Mouse (Mus musculus) G1E (cell line): ENCODE data around the gene Trim69. TPM values are rescaled to one million over a fixed set of nuclear protein-coding genes. Genes with fewer than 3 reads are reported as not detected.
A peak's percentile ranks its signal among the peaks of the same experiment; 100 is the strongest.
"Not testable (repeated sequence)": the region's sequence is repeated elsewhere in the genome, so short reads cannot be mapped to it uniquely, and the experiment has no call there.

ENCODE experiments used
- ATAC-seq: 2 replicates; pipeline ENCODE4 v1.8.0; 2016; ENCODE audit warnings: mild to moderate bottlenecking; ENCODE audit not compliant: insufficient number of reproducible peaks, poor library complexity, low FRiP score, severe bottlenecking; ENCODE audit errors: extremely low read depth
- DNase-seq: peaks from one replicate; pipeline ENCODE4 v3.0.0; 2012; ENCODE audit warnings: low spot score
- H3K27me3 ChIP-seq: 2 replicates; pipeline ENCODE4 v1.6.1; 2012; ENCODE audit warnings: mild to moderate bottlenecking, low read length, inconsistent platforms; ENCODE audit not compliant: insufficient read depth
- H3K36me3 ChIP-seq: replicated peaks from 2 replicates; pipeline ENCODE3; 2012; ENCODE audit warnings: mild to moderate bottlenecking, inconsistent platforms
- H3K4me1 ChIP-seq: 2 replicates; pipeline ENCODE4 v1.6.1; 2012; ENCODE audit warnings: low read depth, low read length, inconsistent platforms, mixed read lengths; ENCODE audit not compliant: insufficient read depth
- H3K4me3 ChIP-seq: 2 replicates; pipeline ENCODE4 v1.5.1; 2012; ENCODE audit warnings: low read depth, mild to moderate bottlenecking, inconsistent platforms, low read length, moderate library complexity, mixed read lengths
- H3K9me3 ChIP-seq: replicated peaks from 2 replicates; pipeline ENCODE4 v1.6.1; 2012; ENCODE audit warnings: inconsistent platforms
- CTCF ChIP-seq: IDR thresholded peaks from 2 replicates; pipeline ENCODE4 v1.5.1; 2012; ENCODE audit warnings: low read depth, low read length, inconsistent platforms, mixed read lengths
- GATA1 ChIP-seq: IDR thresholded peaks from 2 replicates; pipeline ENCODE4 v1.6.1; 2012; ENCODE audit warnings: borderline replicate concordance, low read length, inconsistent platforms, mixed read lengths
- GATA2 ChIP-seq: IDR thresholded peaks from 2 replicates; pipeline ENCODE4 v1.6.1; 2012; ENCODE audit warnings: low read depth, low read length, inconsistent platforms, borderline replicate concordance
- POLR2AphosphoS5 ChIP-seq: IDR thresholded peaks from 2 replicates; pipeline ENCODE4 v1.6.1; 2012; ENCODE audit warnings: low read depth, low read length, inconsistent platforms; ENCODE audit not compliant: insufficient replicate concordance
- TAL1 ChIP-seq: conservative IDR thresholded peaks from 2 replicates; pipeline ENCODE4 v1.6.1; 2012; ENCODE audit warnings: low read depth, low read length, inconsistent platforms, mixed read lengths
- polyA plus RNA-seq: library from polyadenylated mRNA; stranded (reverse); fragments of >175 nt; gene quantifications from 2 replicates; pipeline ENCODE4 v1.2.3, GENCODE M21; 2012
- total RNA-seq, 2 experiments: library from RNA; stranded (forward) in 1 of 2; stranded (reverse) in 1 of 2; fragments of 200-1000 nt in 1 of 2; fragments of >200 nt in 1 of 2; fragmentation: Nextera tagmentation in 1 of 2; gene quantifications; 2 replicates each; pipeline ENCODE4 v1.2.3; 2014 to 2017

Trim69 gene
- total and polyA plus RNA-seq, 3 experiments = not detected

GRCm38 (mm10) chr2:122210534-122211228, 50.2 kb downstream of the Trim69 start:
- no peak for ATAC-seq
- H3K36me3 ChIP-seq = no peaks in the 10 kb centered on the region
- peaks cover 6% of the 10 kb centered on the region; the same call in 1 of the 2 replicates for H3K4me1 ChIP-seq
- no peak for DNase-seq
- H3K4me3 ChIP-seq = no peak overlapping the region
- TF ChIP-seq CTCF (no peak), GATA2 (no peak), TAL1 (no peak), GATA1 (no peak), POLR2AphosphoS5 (no peak)
- no peaks in the 10 kb centered on the region for H3K9me3 ChIP-seq
- no peaks in the 10 kb centered on the region for H3K27me3 ChIP-seq

DNA sequence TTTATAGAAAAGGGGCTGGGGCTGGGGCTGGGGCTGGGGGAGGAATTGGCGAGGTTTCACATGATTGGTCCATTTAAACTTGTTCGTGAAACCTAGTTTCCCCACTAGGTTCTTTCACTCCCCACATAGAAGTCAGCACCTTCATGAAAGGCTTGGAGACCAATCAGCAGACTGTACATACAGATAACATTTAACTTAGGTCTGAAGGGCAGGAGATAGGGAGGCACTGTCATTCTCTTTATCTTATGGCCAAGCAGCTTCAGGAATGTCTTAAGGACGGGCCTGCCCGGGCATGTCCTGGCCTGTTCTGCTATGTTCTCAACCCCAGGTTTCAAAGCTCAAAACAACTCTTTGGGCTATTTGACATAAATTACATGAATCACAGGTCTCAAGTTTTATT, 56.6 kb downstream of the Trim69 start:
- not testable (repeated sequence) for H3K36me3 ChIP-seq, ATAC-seq, DNase-seq, H3K27me3 ChIP-seq, H3K9me3 ChIP-seq, H3K4me3 ChIP-seq
- peaks cover 26% of the 10 kb centered on the region for H3K4me1 ChIP-seq

GRCm38 (mm10) chr2:122218234-122218633, 57.7 kb downstream of the Trim69 start:
- ATAC-seq = no peak
- Histone ChIP-seq H3K9me3 (peaks cover 3% of the 10 kb centered on the region), H3K27me3 (no peaks in the 10 kb centered on the region), H3K4me3 (no peak overlapping the region), H3K4me1 (peaks cover 35% of the 10 kb centered on the region), H3K36me3 (no peaks in the 10 kb centered on the region)
- no peak for DNase-seq
- TF ChIP-seq GATA2 = no peak
- no peak for TF ChIP-seq TAL1
- TF ChIP-seq POLR2AphosphoS5 = no peak
- no peak for TF ChIP-seq CTCF
- TF ChIP-seq GATA1 = no peak

GRCm38 (mm10) chr2:122221378-122221777, 60.9 kb downstream of the Trim69 start:
- ATAC-seq (peak; percentile 36), DNase-seq (no peak)
- Histone ChIP-seq H3K27me3 (no peaks in the 10 kb centered on the region), H3K4me1 (peaks cover 47% of the 10 kb centered on the region), H3K9me3 (peaks cover 3% of the 10 kb centered on the region), H3K36me3 (no peaks in the 10 kb centered on the region), H3K4me3 (no peak overlapping the region)
- TF ChIP-seq TAL1 = no peak
- no peak for TF ChIP-seq POLR2AphosphoS5
- no peak for TF ChIP-seq GATA1
- no peak for TF ChIP-seq GATA2
- TF ChIP-seq CTCF = no peak

DNA sequence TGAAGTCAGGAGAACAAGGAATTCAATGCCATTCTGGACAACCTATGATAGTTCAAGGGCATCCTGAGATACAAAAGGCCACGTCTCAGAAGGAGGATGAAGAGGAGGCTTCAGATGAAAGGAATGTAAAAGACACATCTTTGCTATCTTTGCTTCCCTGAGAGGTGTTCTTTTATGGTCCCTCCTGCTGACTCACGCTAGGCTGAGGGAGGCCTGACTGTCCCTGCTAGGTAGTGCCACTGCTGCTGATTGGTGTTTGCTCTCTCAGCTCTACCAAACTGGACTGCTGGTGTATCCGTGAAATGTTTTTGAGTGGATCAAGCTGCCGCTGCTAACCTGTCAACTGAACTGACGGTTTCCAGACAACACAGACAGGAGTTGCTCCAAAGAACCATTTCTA, 61.3 kb downstream of the Trim69 start:
- no peaks in the 10 kb centered on the region for H3K27me3 ChIP-seq
- ATAC-seq (peak; percentile 58), DNase-seq (no peak)
- peaks cover 50% of the 10 kb centered on the region for H3K4me1 ChIP-seq
- peak overlapping the region; percentile 48; the same call in 1 of the 2 replicates for H3K4me3 ChIP-seq
- H3K36me3 ChIP-seq = no peaks in the 10 kb centered on the region
- H3K9me3 ChIP-seq = no peaks in the 10 kb centered on the region
- TF ChIP-seq TAL1 (no peak), GATA1 (no peak), POLR2AphosphoS5 (no peak), CTCF (no peak), GATA2 (no peak)

DNA sequence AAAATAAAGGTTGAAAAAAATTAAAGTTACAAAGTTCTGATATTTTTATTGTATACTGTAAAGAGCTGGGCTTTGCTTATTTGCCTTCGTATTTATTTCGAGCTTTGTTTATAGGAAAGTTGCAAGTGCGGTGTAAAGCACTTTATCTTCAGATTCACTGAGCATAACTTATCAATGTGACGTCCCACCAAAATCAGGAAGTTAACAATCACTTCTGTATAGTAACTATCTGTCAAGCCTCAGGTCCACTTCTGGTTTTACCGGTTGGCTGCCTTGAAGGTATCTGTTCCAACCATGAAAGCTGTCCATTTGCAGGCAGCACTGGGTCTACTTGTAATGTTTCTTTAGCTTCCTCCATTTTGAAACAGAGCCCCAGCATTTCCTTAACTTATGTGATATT, 61.8 kb downstream of the Trim69 start:
- no peaks in the 10 kb centered on the region for H3K27me3 ChIP-seq
- H3K4me1 ChIP-seq = peaks cover 54% of the 10 kb centered on the region
- peak; percentile 62 for ATAC-seq
- TF ChIP-seq TAL1 (no peak), GATA1 (no peak), POLR2AphosphoS5 (no peak), GATA2 (no peak), CTCF (no peak)
- no peak for DNase-seq
- no peaks in the 10 kb centered on the region for H3K9me3 ChIP-seq
- no peak overlapping the region; the same call in 1 of the 2 replicates for H3K4me3 ChIP-seq
- no peaks in the 10 kb centered on the region for H3K36me3 ChIP-seq

DNA sequence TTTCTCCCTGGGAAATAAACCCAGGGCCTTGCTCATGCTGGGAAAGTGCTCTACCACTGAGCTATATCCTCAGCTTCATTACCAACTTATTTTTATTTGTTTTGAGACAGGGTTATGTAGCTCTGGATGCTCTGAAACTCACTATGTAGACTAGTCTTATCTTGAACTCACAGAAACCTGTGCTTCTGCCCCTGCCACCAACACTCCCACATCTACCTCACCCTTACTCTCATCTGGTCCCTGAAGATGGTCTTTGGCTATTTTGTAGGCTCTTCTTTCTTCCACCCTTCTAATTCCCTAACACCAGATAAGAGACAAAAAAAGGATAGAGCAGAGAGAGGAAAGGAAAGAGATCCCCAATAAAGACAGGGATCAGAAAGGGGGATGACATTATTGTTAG, 63.2 kb downstream of the Trim69 start:
- TF ChIP-seq CTCF (no peak), POLR2AphosphoS5 (no peak), GATA2 (no peak), TAL1 (no peak), GATA1 (no peak)
- ATAC-seq = no peak
- Histone ChIP-seq H3K4me1 (peaks cover 51% of the 10 kb centered on the region), H3K4me3 (no peak overlapping the region), H3K27me3 (no peaks in the 10 kb centered on the region), H3K9me3 (no peaks in the 10 kb centered on the region), H3K36me3 (no peaks in the 10 kb centered on the region)
- no peak for DNase-seq

Other genes with a start within 250 kb of the Trim69 start
- 107 and 137 TPM in 2 replicates for gene Ctdspl2, start 204.7 kb upstream of the Trim69 start, total RNA-seq (2014; fragmentation: Nextera tagmentation)
- 75.4 and 79.1 TPM in 2 replicates for gene Ctdspl2, start 204.7 kb upstream of the Trim69 start, total RNA-seq (2017)
- gene Ctdspl2, start 204.7 kb upstream of the Trim69 start, polyA plus RNA-seq = 3.7 and 5.3 TPM in 2 replicates
- not detected in 2 replicates for gene Mageb3, start 204.6 kb upstream of the Trim69 start, total RNA-seq (2014; fragmentation: Nextera tagmentation)
- 0.27 and 0.29 TPM in 2 replicates for gene Mageb3, start 204.6 kb upstream of the Trim69 start, total RNA-seq (2017)
- 0.03 TPM in 1 of 2 replicates, not detected in the other for gene Mageb3, start 204.6 kb upstream of the Trim69 start, polyA plus RNA-seq
- 23.0 and 27.0 TPM in 2 replicates for gene Eif3j1, start 132.2 kb upstream of the Trim69 start, total RNA-seq (2014; fragmentation: Nextera tagmentation)
- 8.4 and 9.5 TPM in 2 replicates for gene Eif3j1, start 132.2 kb upstream of the Trim69 start, total RNA-seq (2017)
- 35.5 and 95.2 TPM in 2 replicates for gene Eif3j1, start 132.2 kb upstream of the Trim69 start, polyA plus RNA-seq
- 10.4 and 15.5 TPM in 2 replicates for gene Spg11, start 42.3 kb upstream of the Trim69 start, total RNA-seq (2014; fragmentation: Nextera tagmentation)
- 9.9 and 10.7 TPM in 2 replicates for gene Spg11, start 42.3 kb upstream of the Trim69 start, total RNA-seq (2017)
- 1.1 TPM in 2 replicates for gene Spg11, start 42.3 kb upstream of the Trim69 start, polyA plus RNA-seq
- 996 and 1,120 TPM in 2 replicates for gene B2m, start 13.0 kb upstream of the Trim69 start, total RNA-seq (2014; fragmentation: Nextera tagmentation)
- gene B2m, start 13.0 kb upstream of the Trim69 start, total RNA-seq (2017) = 2,007 and 2,025 TPM in 2 replicates
- gene B2m, start 13.0 kb upstream of the Trim69 start, polyA plus RNA-seq = 28.8 and 29.6 TPM in 2 replicates
- 1.1 and 1.9 TPM in 2 replicates for gene Patl2, start 25.5 kb downstream of the Trim69 start, total RNA-seq (2014; fragmentation: Nextera tagmentation)
- 13.7 and 14.5 TPM in 2 replicates for gene Patl2, start 25.5 kb downstream of the Trim69 start, total RNA-seq (2017)
- gene Patl2, start 25.5 kb downstream of the Trim69 start, polyA plus RNA-seq = 0.04 and 0.09 TPM in 2 replicates
- gene Terb2, start 25.6 kb downstream of the Trim69 start, total RNA-seq (2014; fragmentation: Nextera tagmentation) = not detected in 2 replicates
- not detected in 2 replicates for gene Terb2, start 25.6 kb downstream of the Trim69 start, total RNA-seq (2017)
- gene Terb2, start 25.6 kb downstream of the Trim69 start, polyA plus RNA-seq = not detected in 2 replicates
- gene Sord, start 74.0 kb downstream of the Trim69 start, total RNA-seq (2014; fragmentation: Nextera tagmentation) = 211 and 213 TPM in 2 replicates
- 230 and 241 TPM in 2 replicates for gene Sord, start 74.0 kb downstream of the Trim69 start, total RNA-seq (2017)
- 91.7 and 102 TPM in 2 replicates for gene Sord, start 74.0 kb downstream of the Trim69 start, polyA plus RNA-seq
- not detected in 2 replicates for gene Duox2, start 137.7 kb downstream of the Trim69 start, total RNA-seq (2014; fragmentation: Nextera tagmentation)
- gene Duox2, start 137.7 kb downstream of the Trim69 start, total RNA-seq (2017) = 0.16 TPM in 1 of 2 replicates, not detected in the other
- not detected in 2 replicates for gene Duox2, start 137.7 kb downstream of the Trim69 start, polyA plus RNA-seq
- gene Duoxa2, start 138.2 kb downstream of the Trim69 start, total RNA-seq (2014; fragmentation: Nextera tagmentation) = not detected in 2 replicates
- gene Duoxa2, start 138.2 kb downstream of the Trim69 start, total RNA-seq (2017) = 0.16 TPM in 1 of 2 replicates, not detected in the other
- gene Duoxa2, start 138.2 kb downstream of the Trim69 start, polyA plus RNA-seq = not detected in 2 replicates
- gene Duoxa1, start 153.0 kb downstream of the Trim69 start, total RNA-seq (2014; fragmentation: Nextera tagmentation) = not detected in 2 replicates
- 0.11 TPM in 1 of 2 replicates, not detected in the other for gene Duoxa1, start 153.0 kb downstream of the Trim69 start, total RNA-seq (2017)
- not detected in 2 replicates for gene Duoxa1, start 153.0 kb downstream of the Trim69 start, polyA plus RNA-seq
- gene Duox1, start 155.0 kb downstream of the Trim69 start, total RNA-seq (2014; fragmentation: Nextera tagmentation) = not detected in 2 replicates
- gene Duox1, start 155.0 kb downstream of the Trim69 start, total RNA-seq (2017) = not detected in 2 replicates
- gene Duox1, start 155.0 kb downstream of the Trim69 start, polyA plus RNA-seq = not detected in 2 replicates
- not detected in 2 replicates for gene Shf, start 208.5 kb downstream of the Trim69 start, total RNA-seq (2014; fragmentation: Nextera tagmentation)
- 0.22 and 0.35 TPM in 2 replicates for gene Shf, start 208.5 kb downstream of the Trim69 start, total RNA-seq (2017)
- 0.27 and 0.54 TPM in 2 replicates for gene Shf, start 208.5 kb downstream of the Trim69 start, polyA plus RNA-seq